Mouse (Mus musculus): ENCODE results near the gene Olfr713. TPM values are rescaled to one million over a fixed set of nuclear protein-coding genes. Genes with fewer than 3 reads are reported as not detected.

The Olfr713 gene
- polyA plus RNA-seq, 1 experiment from 2014 or later, result not detected

DNA sequence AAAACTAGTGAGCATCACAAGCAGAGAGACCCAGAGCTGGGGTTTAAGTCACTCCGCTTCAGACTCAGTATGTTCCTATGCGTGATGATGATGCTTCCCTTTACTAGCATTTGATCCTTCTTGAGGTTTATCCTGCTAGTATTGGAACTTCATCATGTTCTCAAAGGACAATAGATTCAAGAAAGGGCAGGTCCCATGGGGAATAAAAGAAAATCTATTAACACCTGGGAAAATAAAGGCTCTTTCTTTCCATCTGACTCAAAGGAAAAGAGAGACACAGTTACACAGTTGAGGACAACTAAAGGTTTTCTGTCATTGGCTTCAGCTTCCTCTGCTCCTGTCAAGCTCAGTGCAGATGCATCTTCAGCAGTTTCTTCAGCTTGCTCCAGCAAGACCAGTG lies 39.7 kb downstream of the Olfr713 start, which contains the start of gene Olfr714:
Gene Olfr714, plus strand, starts transcription at position 301 of the 400 bp plus-strand sequence.
- no peak for ATAC-seq (ENCODE audit: low read depth)
- no peaks in the 10 kb centered on the region for H3K36me3 ChIP-seq (ENCODE audit: control insufficient read depth, insufficient read depth, low read length)
- 87% methylated on average over 2 of the region's 2 CpGs for WGBS
- no peak within 1 kb of the TSS for H3K4me3 ChIP-seq (ENCODE audit: low read length)
- no peak within 1 kb of the TSS for H3K9ac ChIP-seq (ENCODE audit: low read length)
- no peaks in the 10 kb centered on the region for H3K4me1 ChIP-seq (replicated peaks; ENCODE audit: control insufficient read depth, insufficient read depth, low read length)
- H3K4me2 ChIP-seq (ENCODE audit: low read depth, low read length), result no peak within 1 kb of the TSS
- H3K27ac ChIP-seq (ENCODE audit: low read length), result no peak within 1 kb of the TSS
- no peaks in the 10 kb centered on the region for H3K27me3 ChIP-seq (ENCODE audit: control insufficient read depth, insufficient read depth, low read depth, low read length)
- H3K9me3 ChIP-seq (ENCODE audit: control insufficient read depth, low read length), result peaks cover 4% of the 10 kb centered on the region

Other genes with a start within 250 kb of the Olfr713 start
- not detected in 2 replicates for gene Olfr699, start 238.0 kb upstream of the Olfr713 start, polyA plus RNA-seq (2015; fragmentation: Nextera tagmentation; extraction: Ambion mirVana)
- not detected in 2 replicates for gene Olfr700, start 222.3 kb upstream of the Olfr713 start, polyA plus RNA-seq (2015; fragmentation: Nextera tagmentation; extraction: Ambion mirVana)
- not detected in 2 replicates for gene Olfr701, start 217.0 kb upstream of the Olfr713 start, polyA plus RNA-seq (2015; fragmentation: Nextera tagmentation; extraction: Ambion mirVana)
- gene Olfr702, start 197.3 kb upstream of the Olfr713 start, polyA plus RNA-seq (2015; fragmentation: Nextera tagmentation; extraction: Ambion mirVana), result not detected in 2 replicates
- not detected in 2 replicates for gene Olfr703, start 187.8 kb upstream of the Olfr713 start, polyA plus RNA-seq (2015; fragmentation: Nextera tagmentation; extraction: Ambion mirVana)
- gene Olfr704, start 168.0 kb upstream of the Olfr713 start, polyA plus RNA-seq (2015; fragmentation: Nextera tagmentation; extraction: Ambion mirVana), result not detected in 2 replicates
- gene Olfr705, start 154.3 kb upstream of the Olfr713 start, polyA plus RNA-seq (2015; fragmentation: Nextera tagmentation; extraction: Ambion mirVana), result not detected in 2 replicates
- not detected in 2 replicates for gene Olfr706, start 143.0 kb upstream of the Olfr713 start, polyA plus RNA-seq (2015; fragmentation: Nextera tagmentation; extraction: Ambion mirVana)
- not detected in 2 replicates for gene Olfr707, start 129.9 kb upstream of the Olfr713 start, polyA plus RNA-seq (2015; fragmentation: Nextera tagmentation; extraction: Ambion mirVana)
- gene Olfr1532-ps1, start 123.2 kb upstream of the Olfr713 start, polyA plus RNA-seq (2015; fragmentation: Nextera tagmentation; extraction: Ambion mirVana), result not detected in 2 replicates
- not detected in 2 replicates for gene Olfr709-ps1, start 99.0 kb upstream of the Olfr713 start, polyA plus RNA-seq (2015; fragmentation: Nextera tagmentation; extraction: Ambion mirVana)
- not detected in 2 replicates for gene Olfr710, start 82.9 kb upstream of the Olfr713 start, polyA plus RNA-seq (2015; fragmentation: Nextera tagmentation; extraction: Ambion mirVana)
- gene Olfr6, start 67.2 kb upstream of the Olfr713 start, polyA plus RNA-seq (2015; fragmentation: Nextera tagmentation; extraction: Ambion mirVana), result not detected in 2 replicates
- gene Olfr711, start 55.7 kb upstream of the Olfr713 start, polyA plus RNA-seq (2015; fragmentation: Nextera tagmentation; extraction: Ambion mirVana), result not detected in 2 replicates
- not detected in 2 replicates for gene Olfr2, start 25.1 kb upstream of the Olfr713 start, polyA plus RNA-seq (2015; fragmentation: Nextera tagmentation; extraction: Ambion mirVana)
- gene Olfr714, start 39.8 kb downstream of the Olfr713 start, polyA plus RNA-seq (2015; fragmentation: Nextera tagmentation; extraction: Ambion mirVana), result not detected in 2 replicates
- not detected in 2 replicates for gene Olfr17, start 62.0 kb downstream of the Olfr713 start, polyA plus RNA-seq (2015; fragmentation: Nextera tagmentation; extraction: Ambion mirVana)
- not detected in 2 replicates for gene Olfr715b, start 79.2 kb downstream of the Olfr713 start, polyA plus RNA-seq (2015; fragmentation: Nextera tagmentation; extraction: Ambion mirVana)
- gene Olfr715, start 99.9 kb downstream of the Olfr713 start, polyA plus RNA-seq (2015; fragmentation: Nextera tagmentation; extraction: Ambion mirVana), result not detected in 2 replicates
- gene Olfr716, start 107.2 kb downstream of the Olfr713 start, polyA plus RNA-seq (2015; fragmentation: Nextera tagmentation; extraction: Ambion mirVana), result not detected in 2 replicates
- gene Nlrp14, start 135.8 kb downstream of the Olfr713 start, polyA plus RNA-seq (2015; fragmentation: Nextera tagmentation; extraction: Ambion mirVana), result not detected in 2 replicates
- gene Rbmxl2, start 178.3 kb downstream of the Olfr713 start, polyA plus RNA-seq (2015; fragmentation: Nextera tagmentation; extraction: Ambion mirVana), result not detected in 2 replicates